Mouse (Mus musculus) kidney, adult 2 months (tissue): ENCODE results near the gene Serinc3.

Experiments used
- CTCF ChIP-seq: fragments of 200-500 bp; conservative IDR thresholded peaks from 2 replicates; pipeline ENCODE4 v1.5.1; 2011; ENCODE audit warnings: low read depth, mild to moderate bottlenecking, control low read depth, low read length, moderate library complexity, mixed read lengths; ENCODE audit not compliant: insufficient read depth, insufficient read length
- POLR2A ChIP-seq: fragments of 200-500 bp; IDR thresholded peaks from one replicate; pipeline ENCODE4 v1.6.1; 2011; ENCODE audit warnings: low read depth, low read length, control low read depth

GRCm38 (mm10) chr2:163595119-163595518 lies 49.8 kb downstream of the Serinc3 start:
- TF ChIP-seq POLR2A (no peak), CTCF (no peak)
